Mouse (Mus musculus): ENCODE results near the gene Fosb.
A peak's percentile ranks its signal among the peaks of the same experiment; 100 is the strongest.
"Not testable (repeated sequence)": the region's sequence is repeated elsewhere in the genome, so short reads cannot be mapped to it uniquely, and the experiment has no call there.

The Fosb gene

DNA sequence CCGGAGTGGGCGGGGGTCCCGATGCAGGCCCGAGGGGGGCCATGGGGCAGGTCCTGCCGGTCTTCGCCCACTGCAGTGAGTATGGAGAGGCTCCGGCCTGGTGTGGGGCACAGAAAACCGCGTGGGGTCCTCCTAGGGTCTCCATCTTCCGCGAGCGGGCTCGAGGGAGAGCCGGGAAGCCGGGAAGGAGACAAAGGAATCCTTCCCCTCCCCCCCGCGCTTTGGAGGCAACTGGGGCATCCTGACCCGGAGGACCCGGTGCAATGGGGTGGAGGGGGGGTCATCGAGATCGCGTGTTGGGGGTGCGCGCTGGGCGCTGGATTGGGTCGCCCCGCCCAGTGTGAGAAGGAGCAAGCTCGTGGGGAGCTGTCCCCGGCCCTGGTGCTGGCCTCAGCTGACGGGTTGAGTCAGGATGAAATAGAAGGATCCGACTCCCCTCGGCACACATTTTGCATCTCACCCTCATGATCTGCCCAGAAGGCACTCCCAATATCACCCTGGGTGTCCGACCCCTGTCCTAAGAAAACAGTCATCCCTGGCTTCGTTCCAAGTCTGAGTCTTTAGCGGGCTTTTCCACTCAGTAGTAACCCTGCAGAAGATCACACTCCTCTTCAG lies 27.0 kb downstream of the Fosb start:
- no peak for DNase-seq (ENCODE audit: low read depth in 2 of 2, low spot score in 2 of 2)

DNA sequence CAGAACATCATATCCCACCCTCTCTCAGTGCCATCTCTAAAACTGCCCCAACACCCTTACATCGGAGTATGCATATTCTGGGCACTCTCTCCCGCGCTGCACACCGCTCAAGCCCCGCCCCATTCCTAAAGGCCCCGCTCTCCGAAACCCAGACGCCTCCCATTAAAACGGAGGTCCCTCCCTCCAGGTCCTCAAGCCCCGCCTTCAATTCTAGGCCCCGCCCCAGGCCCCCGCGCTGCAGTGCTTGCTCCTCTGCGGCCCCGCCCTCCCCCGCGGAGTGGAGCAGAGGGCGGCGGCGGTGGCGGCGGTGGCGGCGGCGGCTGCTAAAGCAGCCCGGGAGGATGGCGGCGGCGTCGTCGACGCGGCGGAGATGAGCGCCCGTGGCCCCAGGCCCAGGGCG lies 27.5 kb downstream of the Fosb start, which contains the start of gene Rtn2:
Gene Rtn2, plus strand, starts transcription at position 240 of the 400 bp plus-strand sequence.
- DNase-seq (ENCODE audit: low read depth in 2 of 2, low spot score in 2 of 2): peak; percentile 61 to 73

DNA sequence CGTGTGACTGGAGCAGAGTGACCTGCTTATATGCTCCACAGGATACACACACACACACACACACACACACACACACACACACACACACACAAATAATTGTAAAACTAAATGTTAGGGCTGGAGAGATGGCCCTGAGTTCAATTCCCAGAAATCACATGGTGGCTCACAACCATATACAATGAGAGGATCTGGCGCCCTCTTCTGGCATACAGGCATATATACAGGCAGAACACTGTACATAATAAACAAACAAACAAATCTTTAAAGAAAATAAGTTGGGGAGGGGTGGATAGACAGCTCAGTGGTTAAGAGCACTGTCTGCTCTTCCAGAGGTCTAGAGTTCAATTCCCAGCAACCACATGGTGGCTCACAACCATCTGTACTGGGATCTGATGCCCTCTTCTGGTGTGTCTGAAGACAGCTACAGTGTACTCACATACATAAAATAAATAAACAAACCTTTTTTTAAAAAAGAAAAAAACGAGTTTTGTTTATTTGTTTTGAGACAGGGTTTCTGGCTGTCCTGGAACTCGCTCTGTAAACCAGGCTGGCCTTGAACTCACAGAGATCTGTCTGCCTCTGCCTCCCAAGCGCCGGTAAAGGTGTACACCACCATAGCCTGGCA lies 28.1 kb downstream of the Fosb start:
- not testable (repeated sequence) for DNase-seq (ENCODE audit: low read depth in 2 of 2, low spot score in 2 of 2)

DNA sequence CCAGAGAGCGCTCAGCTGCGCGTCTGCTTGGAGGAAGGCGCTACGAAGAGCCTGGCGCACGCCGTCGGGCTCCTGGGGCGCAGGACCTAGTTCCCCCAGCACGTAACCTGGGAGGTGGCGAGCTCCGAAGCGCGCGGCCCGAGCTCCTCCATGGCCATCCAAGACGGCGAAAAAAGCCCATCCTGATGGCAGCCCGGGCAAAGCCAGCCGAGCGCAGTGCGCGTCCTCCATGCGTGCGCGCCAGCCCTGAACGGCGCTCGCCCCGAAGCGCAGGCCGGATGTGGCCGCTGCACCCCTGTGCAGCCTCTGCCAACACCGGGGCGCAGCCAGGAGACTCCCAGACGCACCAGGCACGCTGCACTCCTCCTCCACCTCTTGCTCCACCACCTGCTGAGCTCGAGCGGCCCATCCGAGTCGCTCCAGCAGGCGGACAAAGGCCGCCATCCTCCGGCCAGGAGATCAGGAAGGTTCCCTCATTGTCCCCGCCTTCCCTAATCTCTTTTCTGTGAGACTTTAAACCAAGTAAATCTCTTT lies 30.2 kb downstream of the Fosb start, which contains the start of gene Ppm1n:
Gene Ppm1n, minus strand, starts transcription at position 484 of the 534 bp plus-strand sequence.
- peak in 1 of 2 experiments; percentile 48 for DNase-seq (ENCODE audit: low read depth in 2 of 2, low spot score in 2 of 2)

DNA sequence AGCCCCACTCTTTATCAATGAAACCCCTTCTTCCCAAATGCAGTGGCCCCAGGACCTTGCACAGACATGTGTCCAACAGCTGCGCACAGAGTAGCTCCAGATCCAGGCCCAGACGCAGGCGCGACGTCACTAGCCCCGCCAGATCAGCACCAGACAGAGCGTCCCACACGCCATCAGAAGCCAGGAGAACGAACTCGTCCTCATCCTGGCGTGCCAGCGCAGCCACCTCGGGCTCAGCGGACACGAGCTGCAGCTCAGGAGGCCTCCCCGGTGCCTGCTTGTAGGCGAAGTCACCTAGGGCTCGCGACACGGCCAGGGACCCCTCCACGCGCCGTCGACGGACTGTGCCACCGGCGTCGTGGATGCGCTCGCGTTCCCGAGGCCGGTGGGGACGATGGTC lies 30.8 kb downstream of the Fosb start:
- DNase-seq (ENCODE audit: low read depth in 2 of 2, low spot score in 2 of 2): no peak

DNA sequence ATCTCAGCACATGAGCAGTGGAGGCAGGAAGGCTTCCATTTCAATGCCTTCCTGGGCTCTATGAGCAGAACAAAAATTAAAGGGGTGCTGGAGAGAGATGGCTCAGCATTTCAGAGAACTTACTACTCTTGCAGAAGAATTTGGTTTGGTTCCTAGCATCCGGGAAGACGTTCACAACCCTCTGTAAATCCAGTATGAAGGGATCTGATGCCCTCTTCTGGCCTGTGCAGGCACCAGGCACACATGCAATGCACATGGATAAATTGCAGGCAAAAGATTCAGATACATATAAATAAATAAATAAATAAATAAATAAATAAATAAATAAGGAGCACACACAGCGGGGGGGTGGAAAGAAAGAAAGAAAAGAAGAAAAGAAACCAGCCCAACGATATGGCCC lies 33.6 kb downstream of the Fosb start:
- no peak for DNase-seq (ENCODE audit: low read depth in 2 of 2, low spot score in 2 of 2)

DNA sequence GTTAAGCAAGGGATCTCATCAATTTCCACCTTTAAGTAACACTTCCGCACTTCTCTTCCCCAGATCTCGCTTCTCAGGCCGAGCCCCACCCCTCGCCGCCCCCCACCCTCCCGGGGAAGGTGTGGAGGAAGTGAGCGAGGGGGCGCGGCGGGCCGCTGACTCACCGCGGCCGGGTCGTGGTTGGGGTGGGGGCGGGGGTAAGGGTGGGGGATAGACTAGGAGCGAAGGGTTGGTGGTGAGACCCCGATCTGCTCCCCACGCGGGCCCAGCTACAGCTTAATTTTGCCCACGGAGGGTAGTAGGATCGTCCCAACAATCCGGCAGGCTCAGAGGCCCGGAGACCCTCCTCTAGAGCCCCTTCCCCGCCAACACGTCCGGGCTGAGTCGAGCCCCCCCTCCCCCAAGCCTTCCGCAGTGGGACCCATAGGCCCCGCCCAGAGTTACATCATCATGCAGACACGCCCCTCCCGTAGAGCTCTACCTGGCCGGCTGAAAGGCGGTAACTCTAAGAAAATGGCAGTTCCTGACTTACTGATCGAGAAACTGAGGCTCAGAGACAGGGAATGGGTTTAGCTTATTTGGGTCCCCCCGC lies 37.6 kb downstream of the Fosb start:
- peak; percentile 58 to 78 for DNase-seq (ENCODE audit: low read depth in 2 of 2, low spot score in 2 of 2)

DNA sequence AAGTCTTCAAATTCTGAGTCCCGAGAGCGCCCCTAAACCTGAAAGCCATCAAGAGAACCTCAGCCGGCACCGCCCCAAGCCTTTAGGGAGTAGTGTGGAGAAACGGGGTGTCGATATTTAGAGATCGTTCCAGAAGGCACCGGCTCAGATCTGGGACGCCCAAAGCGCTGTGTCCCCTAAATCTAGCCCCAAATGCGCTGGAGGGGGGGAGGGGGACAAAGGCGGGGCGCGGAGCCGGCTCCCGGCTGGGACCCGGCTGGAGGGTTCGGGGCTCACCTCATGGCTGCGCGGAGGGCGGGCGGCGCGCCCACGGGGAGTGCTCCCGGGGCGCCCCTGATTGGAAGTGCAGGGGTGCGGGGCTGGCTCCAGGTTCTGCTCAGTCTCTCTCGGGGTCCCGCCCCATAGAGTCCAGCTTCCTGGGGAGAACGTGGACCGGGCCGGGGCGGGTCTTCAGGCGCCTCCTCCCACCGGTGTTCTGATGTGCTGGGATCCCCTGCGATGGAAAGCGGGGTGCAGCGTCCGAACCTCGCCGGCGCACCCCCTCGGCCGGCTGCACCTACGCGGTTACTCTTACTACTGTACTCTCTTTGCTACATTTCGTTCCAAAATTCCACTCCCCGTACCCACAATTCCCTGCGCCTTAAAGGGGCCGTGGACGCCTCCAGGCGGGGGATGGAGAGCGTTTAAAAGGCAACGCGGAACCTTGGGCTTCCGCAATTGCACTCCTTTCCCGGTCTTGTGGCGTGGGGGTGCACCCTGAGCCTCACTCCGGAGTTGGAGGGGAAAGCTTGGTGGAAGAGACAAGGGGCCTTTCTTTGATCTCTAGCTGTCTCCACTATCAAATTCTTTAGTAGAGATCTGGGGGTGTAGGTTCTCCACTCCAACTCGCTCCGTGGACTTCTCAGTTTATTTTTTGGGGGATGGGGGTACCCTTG lies 38.3 kb downstream of the Fosb start, which contains the start of gene Vasp:
Gene Vasp, minus strand, starts transcription at position 580 of the 935 bp plus-strand sequence.
- peak; percentile 69 to 79 for DNase-seq (ENCODE audit: low read depth in 2 of 2, low spot score in 2 of 2)

DNA sequence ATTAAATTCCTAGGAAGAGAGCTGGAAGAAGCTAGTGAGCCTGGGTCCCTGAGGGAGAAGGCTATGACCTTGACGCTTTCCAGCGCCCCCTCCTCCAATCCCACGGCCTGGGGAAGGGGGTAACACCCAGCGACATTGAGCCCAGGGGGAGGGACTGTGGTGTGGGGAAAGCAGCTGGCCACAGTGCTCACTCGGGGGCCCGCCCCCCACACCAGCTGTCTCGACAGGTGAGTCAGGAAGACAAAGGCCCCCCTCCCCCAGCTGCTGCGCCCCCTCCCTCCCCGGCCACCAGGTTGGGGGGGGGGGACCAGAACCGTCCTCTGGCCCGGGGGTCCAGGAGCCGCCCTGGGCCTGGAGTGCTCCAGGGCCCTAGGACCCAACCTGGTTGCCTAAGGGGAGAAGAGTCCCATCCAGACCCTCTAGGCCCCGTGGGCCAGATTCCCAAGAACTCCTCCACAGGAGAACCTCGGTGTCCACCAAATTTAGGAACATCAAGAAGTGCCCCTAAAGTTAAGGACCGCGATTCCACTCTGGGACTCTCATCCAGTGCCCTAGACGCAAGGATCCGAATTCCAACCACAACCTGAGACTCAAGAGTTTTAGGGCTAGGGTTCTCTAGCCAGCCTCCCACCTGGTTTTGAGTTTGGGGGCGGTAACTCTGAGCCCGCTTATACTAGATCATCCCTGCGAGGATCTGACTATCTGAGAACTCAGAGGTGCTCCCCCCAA lies 39.2 kb downstream of the Fosb start:
- DNase-seq (ENCODE audit: low read depth in 2 of 2, low spot score in 2 of 2): no peak

DNA sequence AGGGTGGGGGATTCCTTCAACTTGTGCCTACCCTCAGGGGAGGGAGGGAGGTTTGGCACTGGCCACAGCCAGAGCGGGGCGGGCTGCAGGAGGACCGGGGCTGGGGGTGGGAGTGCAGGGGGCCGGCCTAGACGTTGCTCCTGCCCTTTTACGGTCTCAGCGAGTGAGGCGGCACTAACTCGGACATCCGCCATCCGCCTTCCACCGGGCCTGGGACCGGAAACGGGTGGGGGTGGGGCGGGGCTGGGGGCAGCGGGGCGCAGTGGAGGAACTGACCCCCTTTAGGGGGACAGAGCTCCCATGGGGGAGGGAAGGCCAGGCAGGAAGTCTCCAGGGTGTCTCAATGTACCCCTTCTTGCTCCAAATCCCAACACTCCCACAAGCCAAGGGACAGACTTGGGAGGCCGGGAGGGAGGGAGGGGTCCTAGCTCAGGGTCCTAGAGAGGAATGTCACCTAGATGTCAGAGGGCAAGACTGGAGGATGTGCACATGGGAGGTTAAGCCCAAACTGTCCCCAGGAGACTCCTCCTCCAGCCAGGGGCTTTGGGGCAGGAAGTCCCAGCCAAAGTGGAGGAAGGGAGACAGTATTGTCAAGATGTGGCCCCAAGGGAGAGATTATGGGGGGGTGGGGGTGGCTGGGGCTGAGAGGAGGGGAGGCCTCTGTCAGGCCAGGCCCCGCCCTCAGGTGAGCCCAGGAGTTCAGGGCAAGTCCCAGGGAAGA lies 40.0 kb downstream of the Fosb start:
- DNase-seq (ENCODE audit: low read depth in 2 of 2, low spot score in 2 of 2): no peak

DNA sequence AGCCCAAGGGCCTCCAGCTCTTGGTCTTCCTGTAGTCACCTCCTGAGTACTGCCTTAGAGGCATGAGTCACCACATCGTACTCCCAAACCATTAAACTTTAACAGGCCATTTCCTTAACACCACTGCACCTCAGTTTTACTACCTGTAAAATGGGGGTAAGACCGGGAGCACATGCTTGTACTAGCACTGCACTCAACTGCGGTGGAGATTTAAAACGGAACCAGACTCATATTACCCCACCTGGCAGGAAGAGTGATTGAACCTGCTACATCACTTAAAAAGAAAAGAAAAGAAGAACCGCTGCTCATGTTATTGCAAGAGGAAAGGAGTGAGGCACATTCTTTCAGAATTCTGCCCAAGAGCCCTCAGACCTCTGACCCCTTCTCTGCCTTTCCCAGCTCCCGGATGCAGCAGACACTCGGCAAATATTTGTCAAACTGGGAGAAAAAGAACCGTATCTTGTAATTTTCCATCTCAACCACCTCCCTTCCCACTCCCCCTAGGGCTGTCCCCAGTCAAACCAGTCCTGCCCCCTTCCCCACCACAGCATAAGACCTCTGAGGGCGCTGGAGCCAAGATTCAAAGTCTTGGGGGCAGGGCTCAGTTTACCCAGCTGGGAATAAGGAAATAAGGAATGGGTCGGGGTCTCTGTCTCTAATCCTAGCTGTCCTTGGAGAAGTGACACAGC lies 40.7 kb downstream of the Fosb start:
- DNase-seq (ENCODE audit: low read depth in 2 of 2, low spot score in 2 of 2): peak in 1 of 2 experiments; percentile 17

DNA sequence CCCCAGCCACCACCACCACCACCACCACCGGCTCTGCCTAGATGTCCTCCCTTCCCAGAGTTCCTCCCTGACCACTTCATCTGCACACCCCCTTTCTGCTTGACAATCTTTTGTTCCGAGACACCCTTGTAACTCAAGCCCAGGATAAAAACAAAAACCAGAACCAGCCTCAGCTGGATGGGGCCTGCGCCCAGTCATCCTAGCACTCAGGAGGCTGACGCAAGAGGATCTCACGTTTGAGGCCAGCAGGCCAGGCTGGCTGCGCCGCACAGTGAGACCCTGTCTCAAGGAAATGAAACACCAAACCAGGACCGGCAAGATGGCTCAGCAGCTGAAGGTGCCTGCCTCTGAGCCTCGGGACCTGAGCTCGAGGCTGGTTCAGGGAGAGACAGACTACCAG lies 42.8 kb downstream of the Fosb start:
- no peak for DNase-seq (ENCODE audit: low read depth in 2 of 2, low spot score in 2 of 2)

DNA sequence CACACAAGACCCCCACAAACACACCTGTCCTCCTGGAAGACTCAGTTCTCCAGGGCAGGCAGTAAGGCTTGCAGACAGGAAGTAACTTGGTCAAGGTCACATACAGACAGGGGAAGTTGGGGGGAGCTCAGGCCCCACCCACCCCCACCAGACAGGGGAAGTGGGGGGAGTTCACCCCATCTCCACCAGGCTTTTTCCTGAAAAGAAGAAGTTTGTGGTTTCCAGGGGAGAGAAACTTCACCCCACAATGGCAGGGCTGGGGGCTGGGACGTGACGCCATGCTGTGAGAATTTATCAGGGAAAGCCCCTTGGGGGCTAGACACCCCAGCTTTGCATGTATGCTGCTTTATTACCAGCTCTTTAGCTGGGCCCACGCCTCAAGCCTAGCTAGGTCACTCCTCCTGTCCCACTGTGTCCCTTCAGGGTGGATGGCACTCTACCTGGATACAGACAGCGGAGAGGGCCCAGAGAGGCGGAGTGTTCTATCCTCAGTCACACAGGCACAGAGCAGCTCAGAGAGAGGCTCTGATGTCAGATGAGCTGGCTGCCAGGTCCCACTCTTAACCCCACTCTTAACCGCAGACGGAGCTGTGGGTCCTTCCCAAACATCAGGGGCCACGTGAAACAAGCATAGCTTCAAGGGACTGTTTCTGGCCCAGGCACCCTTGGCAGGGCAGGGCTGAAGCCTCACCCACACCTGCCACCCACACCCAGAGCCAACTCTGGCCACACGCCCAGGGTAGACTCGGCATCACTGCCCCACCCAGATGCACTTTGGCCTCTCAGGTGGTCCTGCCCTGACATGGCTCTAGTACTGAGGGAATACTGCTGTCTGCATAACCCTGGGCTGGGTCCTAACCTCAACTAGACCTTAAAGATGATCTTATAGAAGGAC lies 43.7 kb downstream of the Fosb start:
- DNase-seq (ENCODE audit: low read depth in 2 of 2, low spot score in 2 of 2): peak; percentile 16 to 35

DNA sequence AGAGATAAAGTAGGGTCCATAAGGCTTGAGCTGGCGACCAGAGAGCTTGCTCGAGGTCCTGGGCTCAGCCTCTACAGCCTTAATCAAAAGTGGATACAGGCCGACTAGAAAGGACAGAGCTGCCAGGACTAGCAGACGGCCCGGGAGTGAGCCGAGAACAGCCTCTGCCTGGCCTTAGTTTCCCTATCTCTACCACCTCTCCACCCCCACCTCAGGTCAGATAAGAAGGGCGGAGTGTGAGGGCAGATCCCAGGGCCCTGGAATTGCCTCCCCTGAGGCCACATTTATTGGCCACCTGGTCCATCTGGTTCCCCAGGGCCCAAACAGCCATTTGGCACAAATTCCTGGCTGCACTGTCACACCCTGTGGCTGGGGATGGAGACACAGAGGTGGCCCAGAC lies 44.7 kb downstream of the Fosb start:
- DNase-seq (ENCODE audit: low read depth in 2 of 2, low spot score in 2 of 2): no peak

DNA sequence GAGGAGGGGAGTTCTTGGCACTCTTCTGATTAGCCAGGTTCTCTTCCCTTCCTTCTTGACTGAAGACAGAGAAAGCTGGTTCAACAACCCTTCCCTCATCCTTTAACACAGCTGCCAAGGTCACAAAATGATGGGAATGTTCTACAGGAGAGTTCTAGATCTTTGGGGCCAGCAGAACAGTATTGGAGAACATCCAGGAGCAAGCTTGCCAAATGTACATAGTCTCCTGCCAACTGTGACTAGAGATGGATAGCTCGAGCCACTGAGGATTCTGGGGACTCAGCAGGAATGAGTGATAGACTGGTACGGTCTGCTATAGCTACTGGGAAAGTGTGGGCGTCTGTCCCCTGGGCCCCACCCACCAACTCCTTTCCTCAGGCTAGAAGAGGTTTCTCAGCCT lies 51.5 kb downstream of the Fosb start:
- DNase-seq (ENCODE audit: low read depth in 2 of 2, low spot score in 2 of 2): no peak

DNA sequence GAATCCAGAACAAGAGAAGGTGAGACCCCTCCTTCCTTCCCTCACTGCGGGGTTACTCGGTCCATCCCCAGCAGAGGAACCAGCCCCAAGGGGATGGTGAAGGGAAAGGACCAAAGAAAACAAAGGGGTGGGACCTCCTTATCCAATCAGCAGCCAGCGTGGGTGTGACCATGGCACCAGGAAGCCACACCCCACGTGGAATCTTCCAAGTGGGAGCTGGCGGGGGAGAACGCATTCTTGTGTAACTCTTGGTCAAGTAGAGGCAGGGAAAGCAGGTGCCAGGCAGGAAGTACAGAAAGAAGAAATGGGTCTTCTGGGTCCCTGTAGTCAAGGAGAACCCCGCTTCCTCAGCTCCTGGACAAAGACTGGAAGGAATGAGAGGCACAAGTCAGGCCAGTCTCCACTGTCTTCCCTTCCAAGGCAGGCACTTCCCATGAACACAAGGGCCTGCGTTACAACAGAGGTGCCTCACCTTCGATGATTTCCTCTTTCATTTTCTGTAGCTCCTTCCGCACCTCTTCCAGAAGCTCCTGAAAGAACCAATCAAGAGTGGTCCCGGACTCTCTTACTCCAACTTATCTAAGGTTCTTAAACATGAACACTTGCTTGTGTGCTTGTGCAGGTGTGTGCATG lies 52.3 kb downstream of the Fosb start:
- no peak for DNase-seq (ENCODE audit: low read depth in 2 of 2, low spot score in 2 of 2)

DNA sequence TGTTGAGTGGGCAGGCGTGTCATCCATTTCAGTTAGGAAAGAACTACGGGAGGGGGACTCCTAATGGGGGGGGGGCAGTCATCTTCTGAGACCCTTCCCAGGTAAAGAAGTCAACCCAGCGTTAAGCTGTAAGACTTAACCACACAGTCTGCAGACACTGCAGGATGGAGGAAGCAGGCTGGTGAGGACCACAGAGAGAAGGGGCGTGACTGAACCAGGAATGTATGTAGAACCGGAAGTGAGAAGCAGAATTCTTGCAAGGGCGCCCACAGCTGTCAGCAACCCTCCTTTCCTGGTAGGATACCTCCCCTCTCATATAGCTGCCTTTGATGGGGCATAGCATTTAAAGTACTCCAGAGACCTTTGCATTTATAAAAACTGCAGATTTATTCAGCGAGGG lies 53.3 kb downstream of the Fosb start:
- DNase-seq (ENCODE audit: low read depth in 2 of 2, low spot score in 2 of 2): no peak

DNA sequence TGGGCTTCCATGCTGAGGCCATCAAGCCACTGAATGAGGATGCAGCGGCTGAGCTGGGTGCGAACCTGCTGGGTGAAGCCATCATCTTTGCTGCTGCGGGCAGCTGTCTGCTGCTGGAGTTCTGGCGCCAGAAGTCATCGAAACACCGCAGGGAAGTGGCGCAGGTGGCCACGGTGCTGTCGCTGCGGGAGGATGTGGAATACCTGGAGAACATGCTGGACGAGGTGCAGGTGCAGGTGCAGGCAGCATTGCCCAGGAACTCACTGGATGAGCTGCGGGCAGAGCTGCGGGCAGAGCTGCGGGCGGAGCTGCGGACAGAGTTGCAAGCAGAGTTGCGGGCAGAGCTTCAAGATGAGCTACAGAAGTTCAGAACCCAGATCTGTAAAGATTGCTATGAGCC lies 54.5 kb downstream of the Fosb start:
- no peak for DNase-seq (ENCODE audit: low read depth in 2 of 2, low spot score in 2 of 2)
